Mouse (Mus musculus): ENCODE measurements around the gene Ubtd1. TPM values are rescaled to one million over a fixed set of nuclear protein-coding genes. Genes with fewer than 3 reads are reported as not detected.

Ubtd1 gene
- polyA plus RNA-seq, 1 experiment from 2014 or later: 12.5 TPM

DNA sequence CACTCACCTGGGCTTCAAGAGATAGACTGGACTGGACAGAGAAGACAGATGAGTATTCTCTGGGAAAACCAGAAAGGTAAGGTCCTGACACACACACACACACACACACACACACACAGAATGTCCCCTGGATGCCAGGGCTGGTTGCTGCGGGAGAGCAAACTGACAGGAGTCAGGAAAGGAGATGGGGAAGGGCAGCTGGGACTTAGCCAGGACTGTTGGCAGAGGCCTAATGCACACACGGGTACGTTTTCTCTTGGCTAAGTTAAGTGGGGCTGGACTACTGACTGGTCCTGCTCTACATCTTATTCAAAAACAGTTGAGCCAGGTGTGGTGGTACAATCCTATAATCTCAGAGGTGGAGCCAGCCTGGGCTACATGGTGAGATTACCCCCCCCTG lies 54.8 kb downstream of the Ubtd1 start:
- no peak overlapping the region for H3K9ac ChIP-seq (ENCODE audit: low read depth, low read length)
- 80% methylated on average over 3 of the region's 3 CpGs for WGBS
- ATAC-seq: no peak
- H3K4me1 ChIP-seq (replicated peaks; ENCODE audit: control insufficient read depth, insufficient read depth, low read length): no peaks in the 10 kb centered on the region
- H3K27ac ChIP-seq (ENCODE audit: low read depth, low read length): no peak overlapping the region
- no peaks in the 10 kb centered on the region for H3K9me3 ChIP-seq (ENCODE audit: control insufficient read depth)
- H3K36me3 ChIP-seq (ENCODE audit: control insufficient read depth, insufficient read depth): peaks cover 19% of the 10 kb centered on the region; the same call in 1 of the 2 replicates
- H3K4me2 ChIP-seq (replicated peaks; ENCODE audit: low read depth): no peak overlapping the region
- H3K27me3 ChIP-seq (replicated peaks; ENCODE audit: control insufficient read depth, insufficient read depth, low read length): no peaks in the 10 kb centered on the region
- H3K4me3 ChIP-seq (ENCODE audit: low read depth, low read length): no peak overlapping the region
- no peak for TF ChIP-seq CTCF (IDR thresholded peaks at IDR 0.05; ENCODE audit: low read depth)

DNA sequence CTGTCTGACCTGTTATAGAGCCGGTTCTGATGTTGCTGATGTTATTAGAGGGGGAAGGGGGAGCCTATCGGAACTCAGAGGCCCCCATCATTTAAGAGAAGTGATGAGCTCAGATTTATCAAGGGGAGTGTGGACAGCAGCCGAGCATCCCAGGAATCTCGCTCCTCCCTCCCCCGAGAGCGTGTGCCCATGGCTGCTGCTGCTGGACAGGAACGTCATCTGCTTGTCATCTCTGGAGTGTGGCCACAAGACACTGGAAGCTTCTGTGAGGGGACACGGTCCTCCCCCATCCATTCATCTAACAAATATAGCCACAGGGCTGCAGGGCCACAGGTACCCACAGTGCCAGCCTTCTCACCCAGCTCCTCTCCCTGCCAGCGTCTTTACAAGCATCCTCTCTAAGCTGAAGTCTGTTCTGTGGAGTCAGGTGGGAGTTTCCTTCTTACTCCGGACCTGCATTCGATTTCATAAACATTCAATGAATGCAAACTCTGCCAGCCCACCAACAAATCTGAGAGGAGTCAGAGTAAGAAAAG lies 55.7 kb downstream of the Ubtd1 start:
- no peak overlapping the region for H3K4me3 ChIP-seq (ENCODE audit: low read depth, low read length)
- H3K4me2 ChIP-seq (replicated peaks; ENCODE audit: low read depth): no peak overlapping the region
- no peaks in the 10 kb centered on the region for H3K4me1 ChIP-seq (replicated peaks; ENCODE audit: control insufficient read depth, insufficient read depth, low read length)
- TF ChIP-seq CTCF (IDR thresholded peaks at IDR 0.05; ENCODE audit: low read depth): no peak
- 64% methylated on average over 11 of the region's 11 CpGs for WGBS
- H3K9me3 ChIP-seq (ENCODE audit: control insufficient read depth): no peaks in the 10 kb centered on the region
- H3K9ac ChIP-seq (ENCODE audit: low read depth, low read length): no peak overlapping the region
- no peak overlapping the region for H3K27ac ChIP-seq (ENCODE audit: low read depth, low read length)
- peaks cover 13% of the 10 kb centered on the region; the same call in 1 of the 2 replicates for H3K36me3 ChIP-seq (ENCODE audit: control insufficient read depth, insufficient read depth)
- no peaks in the 10 kb centered on the region for H3K27me3 ChIP-seq (replicated peaks; ENCODE audit: control insufficient read depth, insufficient read depth, low read length)
- no peak for ATAC-seq

DNA sequence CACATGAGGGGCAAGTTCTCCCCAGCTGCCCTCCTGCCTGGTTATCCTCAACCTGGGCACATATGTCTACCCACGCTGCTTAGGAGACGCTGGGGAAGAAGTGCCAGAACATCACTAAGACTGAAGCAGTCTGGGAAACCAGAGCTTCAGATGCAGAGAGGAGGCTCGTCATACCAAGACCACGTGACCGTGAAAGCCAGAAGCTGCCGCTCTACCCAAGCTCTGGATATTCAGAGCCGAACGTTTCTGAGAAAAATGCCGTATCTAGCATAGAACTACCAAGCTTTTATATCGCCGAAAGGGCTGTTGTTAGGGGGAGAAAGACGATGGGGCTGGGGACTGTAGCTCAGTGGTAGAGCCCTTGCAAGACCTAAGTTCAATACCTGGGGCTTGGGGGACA lies 56.7 kb downstream of the Ubtd1 start:
- Histone ChIP-seq H3K4me1 (replicated peaks; ENCODE audit: control insufficient read depth, insufficient read depth, low read length) (no peaks in the 10 kb centered on the region), H3K4me2 (replicated peaks; ENCODE audit: low read depth) (no peak overlapping the region), H3K36me3 (ENCODE audit: control insufficient read depth, insufficient read depth) (peaks cover 13% of the 10 kb centered on the region; the same call in 1 of the 2 replicates), H3K9ac (ENCODE audit: low read depth, low read length) (no peak overlapping the region), H3K27ac (ENCODE audit: low read depth, low read length) (no peak overlapping the region), H3K9me3 (ENCODE audit: control insufficient read depth) (no peaks in the 10 kb centered on the region), H3K27me3 (replicated peaks; ENCODE audit: control insufficient read depth, insufficient read depth, low read length) (no peaks in the 10 kb centered on the region), H3K4me3 (ENCODE audit: low read depth, low read length) (no peak overlapping the region)
- WGBS: 89% methylated on average over 12 of the region's 12 CpGs
- ATAC-seq: no peak
- TF ChIP-seq CTCF (IDR thresholded peaks at IDR 0.05; ENCODE audit: low read depth): no peak

DNA sequence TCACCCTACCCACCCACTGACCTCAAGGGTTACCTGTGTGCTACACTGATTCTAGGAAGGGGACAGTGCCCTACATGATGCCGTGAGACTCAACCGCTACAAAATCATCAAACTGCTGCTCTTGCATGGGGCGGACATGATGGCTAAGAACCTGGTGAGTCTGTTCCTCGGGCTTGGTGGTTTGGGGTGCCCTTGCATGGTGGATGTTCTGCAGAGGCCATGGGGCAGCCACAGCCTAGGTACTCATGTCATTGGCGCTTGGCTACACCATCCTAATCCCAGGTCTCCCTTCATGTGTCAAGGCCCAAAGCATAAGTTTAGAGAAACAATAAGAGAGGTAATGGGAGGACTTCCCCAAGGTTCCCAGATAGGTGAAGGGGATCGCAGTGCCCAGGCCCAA lies 62.4 kb downstream of the Ubtd1 start:
- WGBS: 97% methylated on average over 6 of the region's 6 CpGs
- H3K4me1 ChIP-seq (replicated peaks; ENCODE audit: control insufficient read depth, insufficient read depth, low read length): 0 out of 2 replicates have a peak, but pooled peaks cover 6% of the 10 kb centered on the region
- TF ChIP-seq CTCF (IDR thresholded peaks at IDR 0.05; ENCODE audit: low read depth): no peak
- H3K4me2 ChIP-seq (replicated peaks; ENCODE audit: low read depth): no peak overlapping the region
- H3K9ac ChIP-seq (ENCODE audit: low read depth, low read length): no peak overlapping the region
- no peak overlapping the region for H3K4me3 ChIP-seq (ENCODE audit: low read depth, low read length)
- no peak for ATAC-seq
- H3K27ac ChIP-seq (ENCODE audit: low read depth, low read length): no peak overlapping the region
- no peaks in the 10 kb centered on the region for H3K36me3 ChIP-seq (ENCODE audit: control insufficient read depth, insufficient read depth)
- no peaks in the 10 kb centered on the region for H3K27me3 ChIP-seq (replicated peaks; ENCODE audit: control insufficient read depth, insufficient read depth, low read length)
- no peaks in the 10 kb centered on the region for H3K9me3 ChIP-seq (ENCODE audit: control insufficient read depth)

DNA sequence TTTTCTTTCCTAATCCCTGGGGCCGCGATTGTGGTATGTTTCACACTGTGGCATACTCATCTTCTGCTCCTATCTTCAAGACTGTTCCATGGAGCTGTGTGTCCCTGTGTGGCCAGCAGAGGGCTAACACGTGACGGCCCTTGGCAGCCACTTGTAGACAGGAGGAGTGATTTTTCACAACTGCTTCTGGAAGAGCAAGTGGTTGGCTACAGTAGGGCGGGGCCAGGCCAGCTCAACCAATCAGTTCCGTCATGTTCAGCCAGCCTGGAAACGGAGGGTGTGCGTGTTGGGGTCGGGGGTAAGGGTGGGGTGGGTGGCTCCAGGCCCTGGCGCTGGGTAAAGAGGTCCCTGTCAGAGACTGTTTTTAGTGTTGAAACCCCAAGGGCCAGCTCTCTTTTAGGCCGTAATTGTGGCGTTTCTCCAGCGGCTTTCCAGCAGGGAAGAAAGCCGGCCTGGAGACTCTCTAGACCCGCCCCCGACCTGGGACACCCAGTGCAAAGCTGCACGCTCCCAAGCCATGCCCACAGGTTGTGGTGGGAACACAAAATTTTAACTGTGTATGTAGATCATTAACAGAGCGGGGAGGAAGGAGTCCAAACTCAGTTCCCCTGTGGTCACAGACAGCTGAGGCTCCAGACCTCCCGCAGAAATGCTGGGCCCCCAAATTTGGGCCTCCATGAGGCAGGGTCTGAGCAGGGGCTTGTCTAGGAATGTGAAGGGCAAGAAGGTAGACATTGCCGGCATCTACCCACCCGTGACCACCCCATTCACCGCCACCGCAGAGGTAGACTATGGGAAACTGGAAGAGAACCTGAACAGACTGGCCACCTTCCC lies 63.9 kb downstream of the Ubtd1 start, which contains the start of gene Hoga1:
Hoga1 (plus strand) TSS at position 342 of the 834 bp plus-strand sequence.
- peak within 1 kb of the TSS; percentile 39 for H3K4me3 ChIP-seq (ENCODE audit: low read depth, low read length)
- peak; percentile 92 for ATAC-seq
- 0 out of 2 replicates have a peak, but pooled peaks cover 6% of the 10 kb centered on the region for H3K4me1 ChIP-seq (replicated peaks; ENCODE audit: control insufficient read depth, insufficient read depth, low read length)
- no peaks in the 10 kb centered on the region for H3K9me3 ChIP-seq (ENCODE audit: control insufficient read depth)
- no peaks in the 10 kb centered on the region for H3K36me3 ChIP-seq (ENCODE audit: control insufficient read depth, insufficient read depth)
- TF ChIP-seq CTCF (IDR thresholded peaks at IDR 0.05; ENCODE audit: low read depth): peak; percentile 96
- peak within 1 kb of the TSS; percentile 44; the same call in 1 of the 2 replicates for H3K9ac ChIP-seq (ENCODE audit: low read depth, low read length)
- 20% methylated on average over 23 of the region's 23 CpGs for WGBS
- peak within 1 kb of the TSS; percentile 67 for H3K4me2 ChIP-seq (replicated peaks; ENCODE audit: low read depth)
- no peak within 1 kb of the TSS for H3K27ac ChIP-seq (ENCODE audit: low read depth, low read length)
- no peaks in the 10 kb centered on the region for H3K27me3 ChIP-seq (replicated peaks; ENCODE audit: control insufficient read depth, insufficient read depth, low read length)

DNA sequence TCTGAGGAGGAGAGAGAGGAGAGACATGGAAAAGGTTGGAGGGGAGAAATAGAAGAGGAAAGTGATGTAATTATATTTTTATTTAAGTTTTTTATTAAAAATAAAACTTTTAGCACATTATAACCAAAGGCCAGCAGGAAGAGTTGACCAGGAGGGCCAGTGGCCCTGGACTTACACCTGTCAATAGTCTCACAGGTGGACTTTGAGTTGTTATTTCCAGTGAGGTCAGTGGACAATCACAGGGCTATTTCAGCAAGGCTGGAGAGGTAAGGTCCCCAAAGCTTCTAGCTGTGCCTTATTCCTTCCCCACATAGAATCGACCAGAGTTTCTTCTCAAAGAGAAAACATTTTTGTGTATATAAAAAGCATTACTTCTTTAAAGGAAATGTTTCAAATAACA lies 68.7 kb downstream of the Ubtd1 start:
- TF ChIP-seq CTCF (IDR thresholded peaks at IDR 0.05; ENCODE audit: low read depth): no peak
- Histone ChIP-seq H3K9me3 (ENCODE audit: control insufficient read depth) (no peaks in the 10 kb centered on the region), H3K4me1 (replicated peaks; ENCODE audit: control insufficient read depth, insufficient read depth, low read length) (0 out of 2 replicates have a peak, but pooled peaks cover 6% of the 10 kb centered on the region), H3K4me3 (ENCODE audit: low read depth, low read length) (no peak overlapping the region), H3K9ac (ENCODE audit: low read depth, low read length) (no peak overlapping the region), H3K4me2 (replicated peaks; ENCODE audit: low read depth) (no peak overlapping the region), H3K27ac (ENCODE audit: low read depth, low read length) (peak overlapping the region; percentile 35), H3K27me3 (replicated peaks; ENCODE audit: control insufficient read depth, insufficient read depth, low read length) (no peaks in the 10 kb centered on the region), H3K36me3 (ENCODE audit: control insufficient read depth, insufficient read depth) (no peaks in the 10 kb centered on the region)
- 0 out of 2 replicates have a peak, but pooled peaks have one; percentile 37 for ATAC-seq
- 94% methylated on average over 1 of the region's 1 CpGs for WGBS

Data from intestine, postnatal 0 days (tissue).